Mouse (Mus musculus): ENCODE measurements around the gene Sepsecs. TPM values are rescaled to one million over a fixed set of nuclear protein-coding genes. Genes with fewer than 3 reads are reported as not detected.
"Not testable (repeated sequence)": the region's sequence is repeated elsewhere in the genome, so short reads cannot be mapped to it uniquely, and the experiment has no call there.

Sepsecs gene
- polyA plus RNA-seq (2015; fragmentation: Nextera tagmentation; extraction: Ambion mirVana) = 7.4 and 7.9 TPM in 2 replicates

DNA sequence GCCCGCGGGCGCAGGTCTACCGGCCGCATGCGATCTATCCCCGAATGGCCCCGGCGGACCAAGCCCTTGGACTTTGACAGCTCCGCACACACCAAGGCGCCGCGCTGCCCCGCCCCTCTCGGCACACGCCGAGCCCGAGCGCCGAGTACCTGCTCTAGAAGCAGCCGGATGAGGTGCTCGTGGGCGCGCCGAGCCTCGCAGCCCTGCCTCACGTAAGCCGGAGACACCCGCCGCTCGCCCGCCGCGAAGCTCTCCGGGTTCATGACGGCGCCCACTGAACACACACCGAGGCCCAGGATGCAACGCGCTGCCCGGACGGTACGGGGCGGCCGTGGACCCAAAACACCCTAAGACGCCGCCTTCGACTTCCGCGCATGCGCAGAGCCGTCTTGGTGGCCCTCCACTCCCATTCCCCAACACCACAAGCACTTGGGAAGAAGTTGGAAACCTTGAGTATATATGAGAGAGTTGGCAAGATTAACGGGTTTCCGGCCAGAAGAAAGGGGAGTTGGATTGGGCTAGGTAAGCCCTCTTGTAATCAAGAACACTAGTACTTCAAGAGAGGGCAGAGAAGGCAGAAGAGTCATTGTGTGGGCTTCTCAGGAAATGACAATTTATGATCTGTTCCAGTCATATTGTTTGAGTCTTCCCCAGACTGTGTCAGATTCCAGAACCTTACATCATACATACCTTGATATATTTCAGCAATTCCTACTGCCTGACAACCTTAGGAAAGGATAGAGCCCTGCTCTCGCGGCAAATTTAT lies at the start of gene Sepsecs:
Gene Sepsecs, minus strand, starts transcription at position 283 of the 766 bp plus-strand sequence.
- H3K36me3 ChIP-seq (ENCODE audit: control insufficient read depth, insufficient read depth, low read length) = 0 out of 2 replicates have a peak, but pooled peaks cover 3% of the 10 kb centered on the region
- peak within 1 kb of the TSS; percentile 64 for H3K27ac ChIP-seq (ENCODE audit: low read length)
- no peaks in the 10 kb centered on the region for H3K27me3 ChIP-seq (ENCODE audit: control insufficient read depth, insufficient read depth, low read depth, low read length)
- peak; percentile 98 for ATAC-seq
- 4% methylated on average over 56 of the region's 56 CpGs for WGBS
- peak within 1 kb of the TSS; percentile 78 for H3K4me2 ChIP-seq (ENCODE audit: low read length)
- H3K4me3 ChIP-seq (ENCODE audit: low read depth, low read length) = peak within 1 kb of the TSS; percentile 89
- H3K4me1 ChIP-seq (ENCODE audit: control insufficient read depth, insufficient read depth, low read length) = peaks cover 7% of the 10 kb centered on the region
- peak within 1 kb of the TSS; percentile 90 for H3K9ac ChIP-seq (ENCODE audit: low read depth, low read length)
- no peaks in the 10 kb centered on the region for H3K9me3 ChIP-seq (replicated peaks; ENCODE audit: control insufficient read depth, low read length, poor library complexity, severe bottlenecking)

DNA sequence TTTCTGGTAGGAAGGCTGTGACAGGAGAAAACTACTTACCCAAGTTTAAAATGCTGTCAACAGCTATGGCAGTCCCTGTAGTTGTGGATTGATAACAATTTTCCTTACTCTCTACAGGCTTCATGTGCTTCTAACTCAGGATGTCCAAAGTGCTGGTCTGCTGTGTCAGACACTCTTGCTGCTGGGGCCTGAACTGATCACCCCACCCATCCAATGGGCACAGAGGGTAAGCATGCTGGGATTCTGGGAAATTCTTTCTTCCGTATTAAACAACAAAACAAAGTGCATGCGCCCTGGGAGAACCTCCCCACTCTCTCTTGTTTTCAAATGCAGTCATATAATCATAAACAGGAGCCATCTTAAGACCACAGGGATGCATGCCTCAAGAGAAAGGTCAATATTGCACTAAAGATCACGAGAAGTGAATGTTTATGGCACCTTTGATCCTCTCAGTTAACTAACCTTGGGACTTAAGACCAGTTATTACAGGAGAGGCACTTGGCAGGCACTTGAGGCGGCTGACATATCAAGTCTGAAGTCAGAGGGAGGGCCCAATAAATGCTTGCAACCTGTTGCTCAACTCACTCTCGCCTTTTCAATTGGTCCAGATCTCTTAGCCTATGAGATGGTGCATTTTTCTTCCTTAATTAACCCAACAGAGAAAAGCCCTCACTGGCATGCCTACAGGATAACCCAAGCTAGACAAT lies 47.4 kb upstream of the Sepsecs start:
- no peak overlapping the region for H3K9ac ChIP-seq (ENCODE audit: low read depth, low read length)
- H3K4me1 ChIP-seq (ENCODE audit: control insufficient read depth, insufficient read depth, low read length) = no peaks in the 10 kb centered on the region
- no peak overlapping the region for H3K4me3 ChIP-seq (ENCODE audit: low read depth, low read length)
- no peaks in the 10 kb centered on the region for H3K9me3 ChIP-seq (replicated peaks; ENCODE audit: control insufficient read depth, low read length, poor library complexity, severe bottlenecking)
- no peak overlapping the region for H3K27ac ChIP-seq (ENCODE audit: low read length)
- H3K4me2 ChIP-seq (ENCODE audit: low read length) = no peak overlapping the region
- no peaks in the 10 kb centered on the region for H3K36me3 ChIP-seq (ENCODE audit: control insufficient read depth, insufficient read depth, low read length)
- WGBS = 85% methylated on average over 5 of the region's 5 CpGs
- no peak for ATAC-seq
- no peaks in the 10 kb centered on the region for H3K27me3 ChIP-seq (ENCODE audit: control insufficient read depth, insufficient read depth, low read depth, low read length)

DNA sequence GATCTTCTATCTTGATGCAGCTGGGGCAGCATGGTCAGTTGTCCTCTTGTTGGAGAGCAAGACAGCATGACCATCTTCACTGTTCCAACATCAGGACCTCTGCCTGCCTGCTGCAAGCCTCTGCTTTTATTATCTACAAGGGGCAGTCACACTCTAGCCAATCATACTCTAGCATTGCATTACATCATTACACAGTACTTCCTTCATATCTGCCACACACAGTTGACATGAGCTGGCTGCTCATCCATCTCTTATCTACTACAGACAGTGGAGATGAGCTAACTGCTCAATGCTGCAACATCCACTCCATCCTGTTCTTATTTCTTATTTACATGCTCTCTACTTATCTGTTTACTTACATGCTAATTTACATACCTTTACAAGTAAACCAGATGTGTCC lies 43.2 kb upstream of the Sepsecs start:
- ATAC-seq = no peak
- Histone ChIP-seq H3K36me3 (ENCODE audit: control insufficient read depth, insufficient read depth, low read length) (no peaks in the 10 kb centered on the region), H3K4me2 (ENCODE audit: low read length) (no peak overlapping the region), H3K4me1 (ENCODE audit: control insufficient read depth, insufficient read depth, low read length) (no peaks in the 10 kb centered on the region), H3K4me3 (ENCODE audit: low read depth, low read length) (no peak overlapping the region), H3K27me3 (ENCODE audit: control insufficient read depth, insufficient read depth, low read depth, low read length) (no peaks in the 10 kb centered on the region), H3K9ac (ENCODE audit: low read depth, low read length) (no peak overlapping the region), H3K27ac (ENCODE audit: low read length) (no peak overlapping the region), H3K9me3 (replicated peaks; ENCODE audit: control insufficient read depth, low read length, poor library complexity, severe bottlenecking) (no peaks in the 10 kb centered on the region)

DNA sequence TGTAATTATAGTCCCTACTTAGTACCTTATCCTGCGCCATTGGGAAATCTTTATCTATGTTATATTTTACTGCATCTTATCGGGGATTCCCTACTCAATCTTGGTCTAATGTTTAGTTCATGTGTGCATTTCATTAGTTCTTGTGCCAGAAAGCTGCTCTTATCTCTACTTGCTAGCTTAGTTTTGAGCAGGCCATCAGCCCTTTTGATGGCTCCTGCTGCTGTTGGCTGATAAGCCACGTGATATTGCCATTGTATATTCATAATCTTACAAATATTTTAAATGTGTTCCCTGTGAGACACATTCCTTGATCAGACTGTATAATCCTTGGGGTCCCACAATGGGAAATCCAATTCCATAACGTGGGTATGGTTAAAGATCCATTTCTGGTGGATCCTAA lies 35.1 kb upstream of the Sepsecs start:
- no peak overlapping the region for H3K9ac ChIP-seq (ENCODE audit: low read depth, low read length)
- H3K27ac ChIP-seq (ENCODE audit: low read length) = no peak overlapping the region
- H3K4me2 ChIP-seq (ENCODE audit: low read length) = no peak overlapping the region
- H3K4me3 ChIP-seq (ENCODE audit: low read depth, low read length) = no peak overlapping the region
- no peaks in the 10 kb centered on the region for H3K36me3 ChIP-seq (ENCODE audit: control insufficient read depth, insufficient read depth, low read length)
- no peaks in the 10 kb centered on the region for H3K4me1 ChIP-seq (ENCODE audit: control insufficient read depth, insufficient read depth, low read length)
- no peaks in the 10 kb centered on the region; the same call in 1 of the 2 replicates for H3K9me3 ChIP-seq (replicated peaks; ENCODE audit: control insufficient read depth, low read length, poor library complexity, severe bottlenecking)
- no peak for ATAC-seq
- no peaks in the 10 kb centered on the region for H3K27me3 ChIP-seq (ENCODE audit: control insufficient read depth, insufficient read depth, low read depth, low read length)
- 78% methylated on average over 4 of the region's 4 CpGs for WGBS

DNA sequence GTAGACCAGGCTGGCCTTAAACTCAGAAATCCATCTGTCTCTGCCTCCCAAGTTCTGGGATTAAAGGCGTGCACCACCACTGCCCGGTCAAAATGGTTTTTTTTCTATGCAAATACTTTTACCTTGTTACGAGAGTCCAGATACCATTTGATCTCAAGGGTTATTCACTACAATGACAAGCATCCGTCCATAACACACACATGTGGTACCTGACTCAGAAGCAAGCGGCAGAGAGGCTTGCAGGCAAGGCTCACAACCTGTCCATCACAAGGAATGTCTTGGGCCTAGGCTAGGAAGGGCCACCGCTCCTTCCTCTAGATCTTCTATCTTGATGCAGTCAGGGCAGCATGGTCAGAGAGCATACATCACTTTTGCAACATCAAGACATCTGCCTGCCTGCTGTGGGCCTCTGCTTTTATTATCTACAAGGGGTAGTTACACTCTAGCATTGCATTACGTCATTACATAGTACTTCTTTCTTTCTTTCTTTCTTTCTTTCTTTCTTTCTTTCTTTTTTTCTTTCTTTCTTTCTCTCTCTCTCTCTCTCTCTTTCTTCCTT lies 28.5 kb upstream of the Sepsecs start:
- H3K36me3 ChIP-seq (ENCODE audit: control insufficient read depth, insufficient read depth, low read length); H3K4me3 ChIP-seq (ENCODE audit: low read depth, low read length); H3K27ac ChIP-seq (ENCODE audit: low read length); ATAC-seq; H3K9me3 ChIP-seq (replicated peaks; ENCODE audit: control insufficient read depth, low read length, poor library complexity, severe bottlenecking); H3K27me3 ChIP-seq (ENCODE audit: control insufficient read depth, insufficient read depth, low read depth, low read length); H3K4me1 ChIP-seq (ENCODE audit: control insufficient read depth, insufficient read depth, low read length); H3K9ac ChIP-seq (ENCODE audit: low read depth, low read length); H3K4me2 ChIP-seq (ENCODE audit: low read length): not testable (repeated sequence)
- 92% methylated on average over 7 of the region's 7 CpGs for WGBS

DNA sequence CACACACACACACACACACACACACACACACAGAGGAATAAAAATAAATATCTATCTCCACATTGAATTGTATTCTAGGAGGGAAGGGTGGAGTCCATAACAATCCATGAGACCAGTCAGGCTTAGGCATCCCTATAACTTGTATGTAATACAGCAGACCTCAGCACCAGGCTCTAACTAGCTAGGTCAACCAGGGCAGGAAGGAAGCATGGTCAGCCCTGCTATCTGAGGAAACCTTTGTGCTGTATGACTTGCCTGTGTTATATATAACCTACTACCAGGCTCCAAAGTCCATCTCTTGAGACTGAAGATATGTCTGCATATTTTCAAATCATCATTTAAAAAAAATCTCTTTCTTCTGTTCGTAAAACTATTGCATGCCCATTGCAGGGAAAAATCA lies 27.8 kb upstream of the Sepsecs start:
- no peak for ATAC-seq
- Histone ChIP-seq H3K27ac (ENCODE audit: low read length) (no peak overlapping the region), H3K4me1 (ENCODE audit: control insufficient read depth, insufficient read depth, low read length) (no peaks in the 10 kb centered on the region), H3K9me3 (replicated peaks; ENCODE audit: control insufficient read depth, low read length, poor library complexity, severe bottlenecking) (no peaks in the 10 kb centered on the region; the same call in 1 of the 2 replicates), H3K36me3 (ENCODE audit: control insufficient read depth, insufficient read depth, low read length) (no peaks in the 10 kb centered on the region), H3K4me3 (ENCODE audit: low read depth, low read length) (no peak overlapping the region), H3K9ac (ENCODE audit: low read depth, low read length) (no peak overlapping the region), H3K27me3 (ENCODE audit: control insufficient read depth, insufficient read depth, low read depth, low read length) (no peaks in the 10 kb centered on the region), H3K4me2 (ENCODE audit: low read length) (no peak overlapping the region)
- WGBS = 91% methylated on average over 1 of the region's 1 CpGs

DNA sequence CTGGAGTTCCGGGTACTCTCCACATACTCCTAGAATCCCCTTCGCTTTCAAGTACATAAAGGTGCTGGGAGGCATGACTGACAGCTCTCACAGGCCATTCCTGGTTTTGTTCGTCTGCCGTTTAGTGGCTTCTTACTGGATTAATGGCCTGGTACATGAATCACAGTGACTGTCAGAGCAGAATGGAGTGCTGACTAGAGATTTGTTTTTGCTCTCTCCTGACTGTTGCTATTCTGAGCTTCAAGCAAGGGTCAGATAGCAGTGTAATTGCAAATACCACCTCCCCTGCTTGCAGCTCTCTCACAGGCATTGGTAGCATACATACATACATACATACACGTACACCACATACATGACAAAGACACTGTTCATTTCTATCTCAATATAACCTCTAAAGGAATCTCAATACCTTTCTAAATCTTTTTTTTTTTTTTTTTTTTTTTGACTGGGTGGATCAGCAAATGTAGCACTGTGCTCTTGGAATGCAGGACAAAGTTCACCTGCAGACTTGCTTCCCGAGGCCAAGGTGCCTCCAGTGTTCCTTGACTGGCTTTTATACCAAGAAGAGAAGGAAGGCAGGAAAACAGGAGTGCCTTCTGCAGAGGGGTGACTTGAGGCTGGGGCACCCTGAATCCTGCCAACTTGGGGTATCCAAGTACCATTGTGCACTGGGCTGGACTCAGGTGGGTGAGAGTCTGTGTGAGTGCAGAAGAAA lies 18.4 kb upstream of the Sepsecs start:
- 51% methylated on average over 6 of the region's 6 CpGs for WGBS
- no peaks in the 10 kb centered on the region for H3K36me3 ChIP-seq (ENCODE audit: control insufficient read depth, insufficient read depth, low read length)
- peak; percentile 42; the same call in 1 of the 2 replicates for ATAC-seq

DNA sequence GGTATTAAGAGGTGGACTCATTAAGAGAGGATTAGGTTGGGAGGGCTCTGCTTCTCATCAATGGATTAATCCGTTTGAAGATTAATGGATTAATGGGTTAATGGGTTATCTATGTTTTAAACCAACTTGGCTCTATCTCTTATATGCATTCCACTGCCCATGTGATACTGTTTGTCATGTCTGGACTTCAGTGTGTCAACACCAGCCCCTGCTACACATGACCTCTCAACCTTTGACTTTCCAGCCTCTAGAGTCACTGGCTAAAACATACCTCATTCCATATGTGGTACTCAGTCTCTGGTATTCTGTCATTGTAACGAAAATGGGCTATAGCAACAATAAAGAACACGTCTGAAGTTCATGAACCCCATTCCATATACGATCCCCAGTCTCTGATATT lies 11.6 kb upstream of the Sepsecs start:
- ATAC-seq = no peak
- no peak overlapping the region for H3K9ac ChIP-seq (ENCODE audit: low read depth, low read length)
- H3K36me3 ChIP-seq (ENCODE audit: control insufficient read depth, insufficient read depth, low read length) = no peaks in the 10 kb centered on the region
- H3K27ac ChIP-seq (ENCODE audit: low read length) = no peak overlapping the region
- H3K9me3 ChIP-seq (replicated peaks; ENCODE audit: control insufficient read depth, low read length, poor library complexity, severe bottlenecking) = no peaks in the 10 kb centered on the region
- 54% methylated on average over 4 of the region's 4 CpGs for WGBS
- H3K4me1 ChIP-seq (ENCODE audit: control insufficient read depth, insufficient read depth, low read length) = no peaks in the 10 kb centered on the region
- H3K4me3 ChIP-seq (ENCODE audit: low read depth, low read length) = no peak overlapping the region
- no peaks in the 10 kb centered on the region for H3K27me3 ChIP-seq (ENCODE audit: control insufficient read depth, insufficient read depth, low read depth, low read length)
- H3K4me2 ChIP-seq (ENCODE audit: low read length) = no peak overlapping the region

More for the DNA sequence above, 18.4 kb upstream of the Sepsecs start:
- Histone ChIP-seq H3K4me3 (ENCODE audit: low read depth, low read length) (no peak overlapping the region), H3K27ac (ENCODE audit: low read length) (no peak overlapping the region), H3K4me2 (ENCODE audit: low read length) (no peak overlapping the region), H3K9ac (ENCODE audit: low read depth, low read length) (no peak overlapping the region), H3K9me3 (replicated peaks; ENCODE audit: control insufficient read depth, low read length, poor library complexity, severe bottlenecking) (no peaks in the 10 kb centered on the region), H3K27me3 (ENCODE audit: control insufficient read depth, insufficient read depth, low read depth, low read length) (no peaks in the 10 kb centered on the region), H3K4me1 (ENCODE audit: control insufficient read depth, insufficient read depth, low read length) (no peaks in the 10 kb centered on the region)
